Mouse (Mus musculus) megakaryocyte-erythroid progenitor cell, adult 5-6 weeks (primary cell): Measurements from ENCODE around the gene Calm5. TPM values are rescaled to one million over a fixed set of nuclear protein-coding genes. Genes with fewer than 3 reads are reported as not detected.

Source experiments
- ATAC-seq: replicated peaks from 2 replicates; pipeline ENCODE4 v1.8.0; 2016; ENCODE audit warnings: mild to moderate bottlenecking, inconsistent platforms; ENCODE audit not compliant: severe bottlenecking, poor library complexity, low FRiP score, low TSS enrichment
- total RNA-seq, 2 experiments: library from RNA; stranded (forward) in 1 of 2; stranded (reverse) in 1 of 2; fragments of 200-1000, 215-1000 nt in 1 of 2; fragments of >200 nt in 1 of 2; fragmentation: Nextera tagmentation in 1 of 2; gene quantifications; 2 replicates each; pipeline ENCODE4 v1.2.3; 2014 to 2017

The Calm5 gene
- total RNA-seq (2014; fragmentation: Nextera tagmentation) = not detected in 2 replicates
- not detected in 2 replicates for total RNA-seq (2017)

DNA sequence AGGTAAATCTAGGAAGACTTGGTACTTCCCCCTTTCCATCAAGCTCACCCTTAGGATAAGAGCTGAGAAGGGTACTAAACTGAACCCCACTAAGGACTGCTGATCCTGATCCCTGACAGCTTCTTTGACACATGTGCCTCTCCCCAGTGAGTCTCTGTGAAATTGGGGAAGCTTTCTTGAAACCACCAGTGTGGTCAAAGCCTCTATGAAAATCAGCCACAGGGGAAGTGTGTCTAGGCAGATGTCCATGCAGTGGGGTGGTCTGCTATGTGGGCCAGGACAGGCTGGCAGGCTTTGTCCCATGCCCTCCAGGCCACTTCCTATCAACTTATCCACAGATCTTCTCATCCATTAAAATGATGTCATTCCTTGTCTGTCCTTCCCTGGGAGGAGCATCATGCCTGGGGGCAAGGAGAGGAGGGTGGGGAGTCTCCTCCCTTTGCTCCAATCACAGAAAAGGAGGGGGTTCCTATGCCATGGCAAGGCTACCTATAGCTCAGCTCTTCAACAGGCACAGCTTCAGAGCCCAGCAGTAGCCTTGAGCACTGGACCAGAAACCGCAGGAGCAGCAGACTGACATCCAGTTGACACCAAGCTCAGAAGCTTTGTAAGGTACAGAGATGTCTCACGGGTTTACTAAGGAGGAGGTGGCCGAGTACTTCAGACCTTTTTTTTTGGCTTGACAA lies at the start of gene Calm5:
Calm5 (plus strand) TSS at position 526 of the 686 bp plus-strand sequence.
- ATAC-seq = 0 out of 2 replicates have a peak, but pooled peaks have one; percentile 28

DNA sequence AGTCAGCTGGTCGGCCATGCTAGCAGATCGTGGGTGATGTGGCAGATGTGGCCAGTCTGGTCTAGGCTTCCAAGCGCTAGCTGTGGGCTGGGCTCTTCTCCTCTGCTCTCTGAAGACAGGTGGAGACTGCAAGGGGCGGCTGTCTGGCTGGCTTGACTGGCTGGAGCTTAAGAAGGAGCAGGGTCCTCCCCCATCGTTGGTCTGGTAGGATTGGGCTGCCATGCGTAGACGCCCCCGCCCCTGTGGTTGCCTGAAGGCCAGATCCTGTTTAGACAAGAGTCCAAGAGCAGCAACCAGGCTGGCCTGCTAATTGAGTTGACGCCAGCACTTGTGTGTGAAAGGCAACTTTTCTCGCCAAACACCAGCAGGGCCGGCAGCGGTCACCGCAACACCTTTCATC lies 49.8 kb upstream of the Calm5 start, which contains the start of gene Calml3:
Calml3 (minus strand) TSS at position 131 of the 400 bp plus-strand sequence.
- no peak for ATAC-seq

DNA sequence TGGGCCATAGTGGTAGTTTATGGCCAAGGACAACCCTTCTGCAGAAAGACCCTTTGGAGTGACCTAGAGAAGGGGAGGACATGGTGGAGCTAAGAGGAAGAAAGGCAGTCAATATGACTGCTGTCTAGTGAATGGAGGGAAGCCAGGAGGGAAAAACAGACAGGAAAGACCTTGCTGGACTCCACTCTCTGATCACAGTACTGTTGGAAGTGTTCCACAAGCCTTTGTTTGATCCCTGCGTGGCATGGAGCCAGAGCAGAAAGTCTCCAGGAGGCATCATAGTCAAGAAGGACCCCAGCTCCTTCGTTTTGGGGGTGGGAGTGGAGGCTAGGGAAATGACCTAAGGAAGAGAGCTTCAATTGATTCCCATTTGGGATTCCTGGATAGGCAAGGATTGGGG lies 48.8 kb upstream of the Calm5 start:
- ATAC-seq = no peak

DNA sequence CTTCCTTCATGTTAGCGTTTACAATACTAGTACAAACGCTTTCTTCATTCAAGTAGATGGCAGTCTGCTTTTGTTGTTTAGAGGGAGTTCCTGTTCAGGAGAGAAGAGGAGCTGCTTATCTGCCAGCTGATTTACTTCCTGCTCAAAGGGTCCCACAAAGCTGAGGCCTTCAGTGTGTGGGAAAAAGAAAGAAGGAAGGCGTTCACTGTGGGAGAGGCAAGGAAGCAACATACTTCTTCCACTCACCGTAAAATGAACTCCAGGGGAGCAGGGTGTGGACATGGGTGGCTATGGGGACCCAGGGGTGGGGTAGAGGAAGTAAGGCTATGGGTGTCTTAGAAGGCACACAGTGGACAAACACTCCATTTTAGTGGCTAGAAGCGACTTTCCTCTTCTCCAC lies 48.3 kb upstream of the Calm5 start:
- ATAC-seq = peak; percentile 44; the same call in 1 of the 2 replicates

DNA sequence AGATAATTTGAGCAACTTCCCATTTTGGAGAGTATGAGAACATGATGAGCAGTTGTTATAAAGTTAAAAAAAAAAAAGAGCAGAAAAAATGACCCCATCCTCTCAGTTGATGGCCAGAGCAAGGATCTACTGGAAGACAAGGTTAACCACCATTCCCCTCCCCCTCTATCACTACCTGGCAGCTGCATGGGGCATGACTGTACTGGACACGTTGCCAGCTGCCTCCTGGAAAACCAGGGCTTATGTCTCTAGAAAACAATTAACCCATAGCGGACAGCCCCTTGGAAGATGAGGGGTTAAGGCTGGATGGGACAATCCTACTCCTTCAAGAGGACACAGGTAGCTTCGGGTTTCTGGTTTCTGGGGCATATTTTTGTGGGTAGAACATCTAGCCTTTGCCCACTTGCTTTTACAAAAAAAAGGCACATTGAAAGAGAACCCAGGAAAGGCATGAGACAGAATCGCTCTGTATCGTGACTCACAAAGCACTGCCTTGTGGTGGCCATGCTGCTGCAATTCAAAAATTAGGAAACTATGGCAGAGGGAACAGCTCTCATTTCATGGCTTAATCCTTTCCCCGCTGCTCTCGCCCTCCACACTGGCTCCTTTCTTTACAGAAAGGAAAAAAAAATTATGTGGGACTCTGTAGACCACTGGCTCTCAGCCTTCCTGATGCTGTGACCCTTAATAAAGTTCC lies 46.7 kb upstream of the Calm5 start:
- no peak for ATAC-seq

DNA sequence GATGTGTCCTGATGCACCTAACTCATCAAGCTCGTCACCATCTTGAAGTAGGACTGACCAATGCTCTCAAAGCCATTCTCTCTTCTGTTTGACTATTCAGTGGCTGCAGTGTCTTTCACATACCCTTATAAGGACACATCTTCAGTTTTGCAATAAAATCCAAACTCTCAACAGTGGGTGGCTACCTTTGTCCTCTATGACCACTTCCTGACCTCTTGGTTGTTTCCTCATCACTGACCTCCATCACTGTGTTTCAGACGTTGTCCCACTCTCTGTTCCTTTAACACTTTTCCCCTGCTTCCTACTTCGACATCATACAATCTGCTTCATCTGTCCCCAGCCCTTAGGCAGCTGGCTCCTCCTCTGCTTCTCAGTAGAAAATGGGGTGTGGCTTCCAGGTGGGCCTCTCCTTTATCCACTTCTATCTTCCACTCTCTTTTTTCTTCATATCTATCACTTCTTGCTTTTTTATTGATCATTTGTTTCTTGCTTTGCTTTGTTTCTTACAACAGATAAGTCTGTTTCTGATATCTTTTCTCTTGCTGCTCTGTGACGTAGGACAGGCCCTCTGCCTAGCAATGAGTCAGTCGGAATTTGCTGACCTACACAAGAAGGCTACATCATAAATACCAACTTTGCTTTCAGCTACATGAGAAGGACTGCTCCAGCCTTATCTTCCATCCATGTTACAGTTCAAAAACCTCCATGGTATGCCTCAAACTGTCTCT lies 35.8 kb upstream of the Calm5 start:
- ATAC-seq = no peak

DNA sequence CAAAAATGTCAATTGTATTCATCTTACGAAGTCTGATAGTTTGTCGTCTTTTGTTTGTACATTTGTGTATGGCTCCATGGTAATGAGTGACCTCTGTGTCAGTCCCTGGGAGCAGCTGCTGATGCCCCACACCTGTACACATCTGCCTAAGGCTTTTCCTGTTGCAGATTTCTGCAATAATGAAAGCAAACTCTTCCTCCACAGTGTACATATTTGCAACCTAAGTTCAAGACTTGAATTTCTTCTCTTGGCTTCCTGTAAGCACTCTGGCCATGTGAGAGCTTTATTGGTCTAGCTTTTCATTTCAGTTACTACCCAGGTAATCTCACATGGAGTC lies 35.3 kb upstream of the Calm5 start:
- ATAC-seq = no peak

DNA sequence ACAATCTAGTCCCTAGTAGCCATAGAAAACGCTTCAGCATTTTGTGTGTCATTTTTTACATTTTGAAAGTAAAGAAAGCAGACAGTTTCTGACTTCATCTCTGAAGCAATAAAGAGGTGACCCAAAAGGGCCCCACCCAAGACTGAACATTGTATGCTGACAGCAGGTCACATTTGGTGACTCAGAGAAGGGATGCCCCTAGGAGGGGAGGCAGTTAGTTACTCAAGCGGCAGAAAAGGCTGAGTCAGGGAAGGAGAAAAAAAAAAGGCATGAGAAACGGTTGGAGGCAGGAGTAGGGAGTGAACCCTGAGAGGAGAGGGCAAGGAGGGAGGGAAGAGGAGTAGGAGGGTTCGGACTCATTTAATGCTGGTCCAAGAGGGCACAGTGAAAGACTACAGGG lies 31.9 kb upstream of the Calm5 start:
- ATAC-seq = no peak

DNA sequence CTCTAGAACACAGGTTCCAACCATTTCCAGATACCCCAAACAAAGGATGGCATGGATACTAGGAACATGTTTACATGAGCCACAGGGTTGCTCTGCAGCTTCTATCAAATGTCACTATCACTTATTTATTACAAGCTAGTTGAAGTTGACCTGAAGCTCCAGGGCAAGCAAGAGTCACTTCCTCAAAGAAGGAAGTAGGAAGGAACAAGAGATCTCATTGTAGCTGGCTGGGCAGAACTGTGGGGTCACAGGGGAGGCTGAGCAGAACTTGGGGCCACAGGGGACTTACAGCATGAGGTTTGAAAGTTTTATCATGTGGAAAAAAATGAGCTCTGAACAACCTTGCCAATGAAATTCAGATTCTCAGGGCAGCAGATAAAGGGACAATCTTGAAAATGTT lies 28.2 kb upstream of the Calm5 start:
- ATAC-seq = no peak

DNA sequence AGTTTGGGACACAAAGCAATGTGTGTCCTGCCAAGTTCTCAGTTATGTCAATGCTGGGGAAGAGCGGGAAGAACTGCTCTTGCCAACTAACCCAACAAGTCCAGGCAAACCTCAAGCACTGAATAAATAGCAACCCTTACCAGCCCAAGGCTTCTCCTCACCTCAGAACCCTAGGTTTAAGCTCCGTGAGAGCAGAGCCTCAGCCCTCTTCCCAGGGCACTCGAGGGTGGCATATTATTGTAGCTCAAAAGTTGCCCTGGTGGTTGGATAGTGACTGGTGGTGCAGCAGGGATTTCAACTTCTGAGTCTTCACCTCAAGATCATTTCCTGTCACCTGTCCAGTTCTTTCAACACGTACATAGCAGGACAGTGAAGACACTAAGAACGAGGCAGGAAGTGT lies 22.4 kb upstream of the Calm5 start:
- no peak for ATAC-seq

DNA sequence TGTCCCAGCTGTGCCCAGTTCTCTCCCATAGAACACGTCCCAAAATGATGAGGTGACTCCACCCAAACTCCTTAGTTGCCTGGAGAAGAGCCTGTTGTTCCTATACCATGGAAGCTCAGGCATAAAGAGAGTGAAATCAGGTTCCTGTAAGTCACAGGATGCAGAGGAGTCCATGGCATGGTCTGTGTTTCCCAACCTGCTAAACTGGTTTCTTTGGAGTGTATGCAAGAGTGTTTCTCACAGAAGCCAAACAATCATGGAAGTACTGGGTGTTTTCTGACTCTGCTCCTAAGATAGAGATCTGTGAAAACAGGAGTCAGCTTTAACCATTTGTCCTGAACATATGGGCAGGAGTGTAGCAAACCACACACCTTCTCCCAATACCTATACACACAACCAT lies 22.0 kb upstream of the Calm5 start:
- no peak for ATAC-seq

DNA sequence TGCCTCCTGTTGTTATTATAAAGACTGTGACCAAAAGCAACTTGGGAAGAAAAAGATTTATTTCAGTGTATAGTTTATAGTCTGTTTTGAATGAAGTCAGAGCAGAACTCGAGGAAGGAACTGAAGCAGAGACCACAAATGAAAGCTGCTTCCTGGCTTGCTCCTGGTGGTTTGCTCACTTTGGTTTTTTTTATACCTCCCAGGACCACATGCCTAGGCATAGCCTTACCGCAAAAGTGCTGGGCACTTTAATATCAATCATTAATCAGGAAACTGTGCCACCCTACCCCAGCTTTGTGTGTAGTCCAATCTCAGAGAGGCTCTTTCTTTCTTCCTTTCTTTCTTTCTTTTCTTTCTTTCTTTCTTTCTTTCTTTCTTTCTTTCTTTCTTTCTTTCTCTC lies 21.5 kb upstream of the Calm5 start:
- ATAC-seq = no peak

DNA sequence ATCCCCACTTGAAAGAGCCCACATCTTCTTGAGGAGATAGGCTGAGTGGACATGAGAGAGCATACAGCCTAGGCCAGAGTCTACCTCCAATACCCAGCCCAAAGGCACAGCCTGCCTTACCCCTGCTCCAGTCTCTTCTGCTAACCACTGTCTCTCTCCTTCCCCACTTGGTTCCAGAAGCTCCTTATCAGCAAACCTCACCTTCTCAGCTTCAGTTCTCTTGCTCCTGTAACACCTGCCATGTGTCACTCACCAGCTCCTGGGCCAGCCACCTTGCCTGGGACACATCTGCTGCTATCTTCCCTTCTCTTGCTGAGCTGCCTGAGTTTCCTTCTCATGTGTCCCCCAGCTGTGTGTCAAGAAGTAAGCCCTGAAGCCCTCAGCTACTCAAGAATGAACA lies 20.3 kb upstream of the Calm5 start:
- ATAC-seq = peak; percentile 80

DNA sequence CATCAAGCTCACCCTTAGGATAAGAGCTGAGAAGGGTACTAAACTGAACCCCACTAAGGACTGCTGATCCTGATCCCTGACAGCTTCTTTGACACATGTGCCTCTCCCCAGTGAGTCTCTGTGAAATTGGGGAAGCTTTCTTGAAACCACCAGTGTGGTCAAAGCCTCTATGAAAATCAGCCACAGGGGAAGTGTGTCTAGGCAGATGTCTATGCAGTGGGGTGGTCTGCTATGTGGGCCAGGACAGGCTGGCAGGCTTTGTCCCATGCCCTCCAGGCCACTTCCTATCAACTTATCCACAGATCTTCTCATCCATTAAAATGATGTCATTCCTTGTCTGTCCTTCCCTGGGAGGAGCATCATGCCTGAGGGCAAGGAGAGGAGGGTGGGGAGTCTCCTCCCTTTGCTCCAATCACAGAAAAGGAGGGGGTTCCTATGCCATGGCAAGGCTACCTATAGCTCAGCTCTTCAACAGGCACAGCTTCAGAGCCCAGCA lies 16.6 kb upstream of the Calm5 start, which contains the start of gene Calm4:
Calm4 (plus strand) TSS at position 446 of the 496 bp plus-strand sequence.
- ATAC-seq = 0 out of 2 replicates have a peak, but pooled peaks have one; percentile 37

DNA sequence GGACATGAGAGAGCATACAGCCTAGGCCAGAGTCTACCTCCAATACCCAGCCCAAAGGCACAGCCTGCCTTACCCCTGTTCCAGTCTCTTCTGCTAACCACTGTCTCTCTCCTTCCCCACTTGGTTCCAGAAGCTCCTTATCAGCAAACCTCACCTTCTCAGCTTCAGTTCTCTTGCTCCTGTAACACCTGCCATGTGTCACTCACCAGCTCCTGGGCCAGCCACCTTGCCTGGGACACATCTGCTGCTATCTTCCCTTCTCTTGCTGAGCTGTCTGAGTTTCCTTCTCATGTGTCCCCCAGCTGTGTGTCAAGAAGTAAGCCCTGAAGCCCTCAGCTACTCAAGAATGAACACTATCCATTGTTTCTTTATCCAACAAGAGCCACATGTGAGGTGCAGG lies 13.3 kb upstream of the Calm5 start:
- ATAC-seq = peak; percentile 80

DNA sequence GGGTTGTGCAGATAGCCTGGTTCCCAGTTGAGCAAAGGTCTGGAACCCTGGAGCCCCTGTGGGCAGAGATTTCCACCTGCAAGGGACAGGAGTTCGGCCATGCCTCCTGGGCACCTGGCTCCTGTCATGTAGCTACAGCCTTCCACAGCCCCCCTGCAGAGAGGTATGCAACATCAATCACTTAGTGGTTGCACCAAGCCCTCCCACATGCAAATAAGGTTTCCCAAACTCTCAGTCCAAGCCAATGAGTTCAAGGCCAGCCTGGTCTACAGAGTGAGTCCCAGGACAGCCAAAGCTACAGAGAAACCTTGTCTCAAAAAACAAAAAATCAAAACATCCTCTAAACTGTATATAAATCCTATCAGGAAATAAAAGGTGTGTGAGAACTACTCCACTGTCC lies 3.6 kb upstream of the Calm5 start:
- no peak for ATAC-seq

DNA sequence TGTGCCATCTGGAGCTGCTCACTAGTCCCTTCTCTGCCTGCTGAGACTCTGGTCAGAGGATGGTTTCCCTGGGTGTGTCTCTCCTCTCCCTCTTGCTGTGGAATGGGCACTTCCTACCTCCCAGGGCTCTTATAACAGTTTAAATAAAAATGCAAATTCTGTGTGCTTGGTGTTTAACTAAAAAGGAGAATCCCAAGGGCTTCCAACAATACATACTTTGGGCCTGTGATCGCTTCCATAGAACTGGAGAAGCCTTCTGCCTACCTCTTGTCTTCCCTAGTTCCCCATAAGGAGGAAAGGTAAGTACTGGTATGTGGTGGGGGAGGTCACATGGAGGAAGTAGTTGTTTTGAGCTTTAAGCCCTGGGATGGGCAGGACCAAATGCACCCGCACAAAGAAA lies 883 bp downstream of the Calm5 start:
- no peak for ATAC-seq

DNA sequence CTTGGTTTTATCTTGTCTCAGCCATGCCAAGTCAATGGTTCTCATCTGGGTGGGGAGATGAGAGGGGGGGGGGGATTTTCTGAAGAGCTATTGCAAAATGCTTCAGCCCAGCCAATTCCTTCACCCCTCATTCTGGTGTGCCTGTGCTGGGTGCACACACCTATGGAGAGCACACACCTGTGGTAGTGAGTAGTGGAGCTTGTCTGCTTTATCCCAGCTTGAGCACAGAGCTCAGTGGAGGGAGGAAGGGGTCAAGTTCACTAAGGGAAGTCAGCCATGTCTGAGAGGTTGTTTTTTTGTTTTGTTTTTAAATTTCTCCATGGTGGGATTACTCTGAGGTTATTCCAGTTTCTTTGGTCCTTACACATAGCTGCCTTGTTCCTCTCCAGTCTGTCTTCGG lies 2.3 kb downstream of the Calm5 start:
- no peak for ATAC-seq

DNA sequence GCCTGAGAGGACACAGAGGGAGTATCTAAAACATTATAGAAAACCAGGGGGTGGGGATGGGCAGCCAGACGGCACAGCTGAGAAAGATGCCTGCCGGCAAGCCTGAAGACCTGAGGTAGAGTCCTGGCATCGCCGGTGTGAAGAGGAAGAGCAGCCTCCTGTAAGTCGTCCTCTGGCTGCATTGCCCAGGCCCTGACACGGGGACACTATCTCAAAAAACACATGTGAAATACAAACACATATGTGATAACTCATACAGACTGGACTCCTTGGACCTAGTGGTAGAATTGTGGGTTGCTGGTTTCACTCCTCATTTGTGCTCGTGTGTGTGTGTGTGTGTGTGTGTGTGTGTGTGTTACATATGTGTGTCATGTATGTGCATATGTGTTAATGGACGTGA lies 7.3 kb downstream of the Calm5 start:
- peak; percentile 56 for ATAC-seq

DNA sequence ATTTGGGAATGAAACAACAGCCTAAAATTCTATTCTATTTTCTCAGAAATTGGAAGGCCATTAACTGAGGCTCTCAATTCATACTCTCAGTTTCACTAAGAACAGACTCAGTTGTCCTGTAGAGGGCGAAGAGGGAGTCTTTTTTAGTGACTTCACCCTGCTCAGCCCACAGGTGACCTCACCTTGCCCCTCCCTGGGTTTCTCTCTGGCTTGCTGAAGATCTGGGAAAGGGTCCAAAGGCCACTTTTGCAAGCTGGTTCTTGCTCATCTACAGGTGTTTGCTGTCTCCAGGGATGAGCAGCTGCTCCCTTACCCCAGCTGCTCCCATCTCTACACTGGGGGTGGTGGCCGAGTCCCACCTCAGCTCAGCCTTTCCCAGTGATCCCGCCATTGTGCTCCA lies 8.4 kb downstream of the Calm5 start:
- no peak for ATAC-seq
